Mouse (Mus musculus) left cerebral cortex, adult 11 months (tissue): Measurements from ENCODE around the gene Atp2c2.

Source experiments
- DNase-seq: peaks from one replicate; pipeline ENCODE4 v3.0.0; 2022; ENCODE audit warnings: low spot score

The Atp2c2 gene

DNA sequence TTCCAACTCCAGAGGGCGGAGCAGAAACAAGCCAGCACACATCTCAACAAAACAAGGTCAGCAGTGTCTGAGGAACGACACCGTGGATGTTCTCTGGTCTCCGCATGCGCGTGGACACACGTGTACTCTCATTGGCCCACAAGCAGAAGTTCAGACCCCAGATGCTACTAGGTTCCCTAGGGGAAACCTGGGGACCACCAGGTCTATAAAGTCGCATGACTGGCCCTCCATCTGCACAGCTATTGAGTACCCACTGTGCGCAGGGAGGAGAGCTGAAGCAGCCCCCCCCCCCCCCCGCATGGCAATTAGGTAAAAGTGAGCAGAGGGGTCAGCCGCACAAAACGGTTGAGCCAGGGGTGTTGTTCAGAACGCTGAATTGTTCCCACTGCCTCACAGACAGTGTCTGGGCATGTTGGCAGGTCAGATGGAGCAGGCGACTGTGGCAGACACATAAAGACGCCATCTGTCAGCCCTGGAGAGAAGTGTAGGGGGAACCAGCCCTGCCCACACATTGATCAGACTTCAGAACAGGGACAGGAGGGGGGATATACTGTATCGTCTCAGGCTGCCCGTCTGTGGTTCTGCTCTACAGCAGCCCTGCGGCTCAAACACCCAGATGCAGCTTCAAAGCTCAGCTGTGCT, 86.1 kb downstream of the Atp2c2 start:
- DNase-seq = no peak

DNA sequence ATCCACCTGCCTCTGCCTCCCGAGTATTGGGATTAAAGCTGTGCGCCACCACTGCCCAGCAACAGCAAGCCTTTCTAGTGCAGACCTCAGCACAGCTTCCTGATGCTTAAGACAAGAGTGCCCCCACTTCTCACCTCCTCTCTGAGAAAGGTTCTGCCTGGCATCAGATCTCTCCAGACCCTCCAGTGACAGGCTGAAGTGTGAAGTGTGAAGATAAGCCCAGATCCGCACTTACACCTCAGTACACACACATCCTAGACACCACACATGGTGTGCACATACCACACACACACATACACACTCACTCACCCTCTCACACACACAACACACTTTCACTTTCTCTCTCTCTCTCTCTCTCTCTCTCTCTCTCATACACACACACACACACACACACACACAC, 87.1 kb downstream of the Atp2c2 start:
- DNase-seq = no peak

DNA sequence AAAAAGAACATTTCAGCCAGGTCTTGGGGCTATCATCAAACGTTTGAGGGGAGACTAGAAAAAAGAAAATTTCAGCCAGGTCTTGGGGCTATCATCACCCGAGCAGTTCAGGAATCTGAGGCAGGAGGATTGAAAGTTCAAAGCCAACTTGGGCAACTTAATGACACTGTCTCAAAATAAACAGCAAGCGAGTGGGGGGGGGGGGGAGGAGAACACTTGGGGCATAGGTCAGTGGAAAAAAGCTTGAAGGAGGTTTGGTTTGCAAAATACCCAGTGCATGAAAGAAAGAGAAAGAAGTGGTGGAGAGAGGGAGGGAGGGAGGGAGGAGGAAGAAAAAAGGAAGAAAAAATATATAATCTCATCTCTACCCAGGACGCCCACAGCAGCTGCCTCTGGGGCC, 87.5 kb downstream of the Atp2c2 start:
- no peak for DNase-seq

DNA sequence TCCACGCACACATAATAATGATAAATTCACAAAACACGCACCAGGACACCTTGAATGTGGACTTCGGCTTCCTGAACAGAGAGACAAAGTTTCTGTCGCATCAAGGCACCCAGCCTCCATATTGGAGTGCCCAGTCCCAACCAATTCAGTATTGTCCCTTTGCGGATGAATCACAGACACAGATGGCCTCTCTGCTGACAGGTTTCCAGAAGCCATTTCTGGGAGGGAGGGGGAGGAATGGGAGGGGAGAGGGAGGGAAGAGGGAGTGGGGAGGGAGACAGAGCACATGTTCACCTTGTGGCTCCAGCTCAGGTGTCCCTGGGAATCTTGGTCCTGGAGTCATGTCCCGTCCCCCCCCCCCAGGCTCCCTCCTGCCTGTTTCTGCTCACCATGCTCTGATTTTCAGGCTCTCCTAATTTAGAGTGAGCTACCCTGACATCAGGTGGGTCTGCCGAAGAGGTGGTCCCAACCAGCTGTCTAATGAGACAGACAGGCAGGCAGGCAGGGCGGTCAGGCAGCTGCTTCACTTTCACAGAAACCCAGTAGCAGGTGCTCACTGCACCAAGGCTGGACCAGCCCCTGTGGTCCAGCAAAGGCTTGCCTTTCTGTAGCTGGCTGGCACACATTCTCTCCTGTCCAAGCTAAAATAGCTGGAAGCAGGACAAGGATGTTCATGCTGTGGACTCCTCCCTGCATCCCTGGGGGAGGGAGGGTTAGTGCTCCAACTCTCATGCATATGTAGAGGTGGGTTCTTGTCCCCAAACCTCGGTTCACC, 89.0 kb downstream of the Atp2c2 start:
- no peak for DNase-seq

DNA sequence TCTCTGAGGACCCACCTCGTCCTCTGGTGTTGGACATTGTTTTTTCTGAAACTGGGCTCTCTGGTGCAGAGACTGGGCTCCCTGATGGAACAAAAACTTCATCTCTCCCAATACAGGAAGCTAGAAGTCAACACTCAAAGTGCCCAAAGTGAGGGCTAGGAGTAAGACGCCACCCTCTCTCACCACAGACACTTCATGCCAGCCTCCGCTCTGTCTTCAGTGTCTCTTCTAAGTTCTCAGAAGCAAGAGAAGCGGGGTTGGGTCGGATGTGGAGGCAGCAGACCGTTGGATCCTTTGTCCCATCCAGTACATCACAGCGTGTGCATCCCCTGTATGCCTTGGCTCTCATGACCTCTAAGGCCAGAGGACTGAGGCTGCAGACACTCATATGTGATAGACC, 89.8 kb downstream of the Atp2c2 start:
- no peak for DNase-seq

DNA sequence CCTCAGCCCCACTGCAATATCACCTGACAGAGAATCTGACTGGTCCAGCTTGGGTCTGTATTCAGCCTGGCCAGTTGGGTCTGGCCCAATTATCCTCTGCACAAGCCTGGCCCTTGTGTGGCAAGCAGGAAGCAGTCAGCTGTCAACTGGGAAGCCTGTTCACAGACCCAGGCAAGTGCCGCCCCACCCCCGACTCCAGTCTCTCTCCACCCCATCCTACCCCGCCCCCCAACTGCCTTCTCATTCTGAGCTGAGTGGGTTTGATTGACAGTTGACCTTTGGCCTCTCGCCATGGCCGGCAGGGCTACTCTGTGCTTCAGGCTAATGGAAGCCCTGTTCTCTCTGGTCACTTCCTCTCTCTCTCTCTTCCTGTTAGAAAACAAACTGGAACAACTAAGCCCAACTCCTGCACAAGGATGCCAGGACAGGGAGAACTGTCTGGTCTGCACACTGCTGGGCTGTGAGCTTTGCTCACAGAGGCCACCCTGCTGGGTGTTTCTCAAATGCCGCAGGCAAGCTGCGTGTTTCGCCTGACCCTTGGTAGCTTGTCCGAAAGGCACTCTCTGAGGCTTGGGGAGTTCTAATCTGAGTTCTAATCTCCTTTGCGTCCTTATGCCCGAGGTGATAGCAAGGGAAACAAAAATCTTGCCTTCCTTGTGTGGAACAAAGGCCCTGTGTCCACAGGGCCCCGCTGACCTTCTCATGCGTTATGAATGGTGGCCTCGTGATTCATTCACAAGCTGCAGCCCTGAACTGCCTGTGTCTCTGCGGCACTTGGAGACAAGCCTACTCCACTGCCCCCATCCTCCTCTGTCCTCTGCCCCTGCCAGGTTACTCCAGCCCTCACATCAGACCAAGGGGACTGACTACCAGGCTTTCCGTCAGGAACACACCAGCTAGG, 92.2 kb downstream of the Atp2c2 start:
- DNase-seq = no peak

DNA sequence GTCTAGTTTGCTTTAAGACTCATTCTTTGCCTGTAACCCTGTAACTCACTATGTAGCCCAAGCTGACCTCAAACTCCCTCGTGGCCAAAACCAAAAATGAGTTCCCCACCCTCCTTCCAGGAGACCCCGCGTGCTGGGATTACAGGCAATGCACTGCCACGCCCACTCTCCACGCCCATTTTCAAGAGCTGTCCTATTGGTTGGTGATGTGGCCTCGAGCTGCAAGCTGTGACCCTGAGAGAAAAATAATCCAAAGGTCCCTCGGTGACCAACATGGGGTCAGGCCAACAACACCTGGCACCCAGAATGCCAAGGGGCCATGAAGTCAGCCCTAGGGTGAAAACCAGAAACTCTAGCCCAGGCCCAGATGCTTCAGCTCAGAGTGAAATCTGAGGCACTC, 94.9 kb downstream of the Atp2c2 start:
- no peak for DNase-seq

DNA sequence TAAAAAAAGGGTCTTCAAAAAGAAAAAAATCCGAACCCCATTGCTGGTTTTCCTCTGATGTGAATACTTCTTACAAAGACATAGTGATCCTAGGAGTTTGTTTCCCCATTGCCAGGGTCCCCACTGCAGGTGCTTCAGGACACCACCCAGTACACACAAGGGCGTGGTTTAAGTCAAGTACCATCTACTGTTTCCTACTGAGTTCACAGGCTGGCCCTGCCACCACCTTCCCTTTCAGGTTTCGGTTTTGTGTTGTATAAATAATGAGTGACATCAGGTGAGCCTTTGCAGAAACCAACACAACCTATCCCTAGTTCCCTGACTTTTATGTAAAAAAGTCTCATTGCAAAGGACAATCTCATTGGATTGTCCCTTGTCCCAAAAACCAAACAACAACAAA, 95.8 kb downstream of the Atp2c2 start:
- no peak for DNase-seq

DNA sequence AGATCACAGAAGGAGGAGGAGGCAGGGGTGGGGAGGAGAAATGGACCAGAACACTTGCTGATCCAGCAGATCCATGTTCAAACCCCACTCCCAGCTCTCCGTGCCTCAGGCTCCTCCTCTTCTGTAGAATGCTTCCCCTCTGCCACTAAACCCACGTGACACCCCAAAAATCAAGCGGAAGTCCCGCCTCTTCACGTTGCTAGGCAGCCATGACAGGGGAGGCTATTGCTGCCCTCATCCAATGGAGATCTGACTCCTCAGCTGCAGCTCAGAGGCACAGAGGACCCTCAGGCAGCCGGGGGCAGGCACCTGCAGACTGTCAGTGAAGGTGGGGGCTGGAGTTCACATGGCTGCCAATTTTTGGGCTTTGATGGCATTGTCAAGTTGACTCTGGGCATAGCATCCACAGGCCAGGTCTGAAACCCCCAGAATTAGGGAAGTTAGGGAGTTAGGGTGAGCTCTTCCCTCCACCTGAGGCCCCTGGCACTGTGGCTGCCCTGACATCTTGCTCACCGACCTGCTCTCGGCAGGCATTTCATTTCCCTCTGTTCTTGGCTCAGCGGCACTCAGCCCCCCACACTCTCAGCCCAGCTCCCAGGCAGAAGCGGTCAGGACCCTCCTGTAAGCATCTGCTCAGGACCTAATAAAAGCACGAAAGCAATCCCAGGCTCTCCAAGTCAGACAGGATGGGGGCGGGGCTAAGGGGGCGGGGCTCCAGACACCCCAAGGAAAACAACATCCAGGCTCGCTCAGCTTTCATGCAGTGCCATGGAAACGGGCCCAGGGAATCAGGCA, 98.6 kb downstream of the Atp2c2 start:
- DNase-seq = peak; percentile 71

DNA sequence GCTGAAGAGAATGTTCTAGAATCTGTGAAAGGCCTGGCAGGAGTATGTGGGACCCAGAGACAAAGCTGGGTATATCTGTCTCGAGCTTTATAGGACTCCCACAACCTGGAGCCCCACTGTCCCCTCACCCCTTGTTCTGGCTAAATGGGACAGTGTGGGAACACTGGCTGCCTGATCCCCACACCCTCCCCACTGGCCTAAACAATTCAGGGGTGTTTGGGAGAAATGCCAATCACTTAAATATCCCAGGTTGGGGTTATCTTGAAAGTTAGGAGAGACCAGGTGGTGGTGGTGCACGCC, 99.1 kb downstream of the Atp2c2 start:
- DNase-seq = no peak

DNA sequence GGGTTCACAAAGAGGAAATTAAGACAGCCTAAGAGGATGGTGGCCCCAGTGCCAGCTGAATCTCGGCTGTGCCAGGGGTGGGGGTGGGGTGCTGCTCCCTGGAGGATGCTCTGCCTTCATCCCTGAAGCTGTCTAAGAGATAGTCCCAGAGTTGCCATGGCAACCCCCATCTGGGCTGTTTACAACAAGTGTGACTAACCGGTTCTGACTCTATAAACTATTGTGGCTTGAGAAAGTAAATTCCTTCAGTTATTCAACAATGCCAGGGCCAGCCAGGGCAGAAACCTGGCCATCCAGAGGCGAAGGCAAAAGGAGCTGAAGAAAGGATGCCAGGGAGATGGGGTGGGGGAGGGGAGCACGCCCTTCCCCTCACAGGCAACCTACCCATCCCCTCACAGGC, 101.4 kb downstream of the Atp2c2 start:
- DNase-seq = no peak

DNA sequence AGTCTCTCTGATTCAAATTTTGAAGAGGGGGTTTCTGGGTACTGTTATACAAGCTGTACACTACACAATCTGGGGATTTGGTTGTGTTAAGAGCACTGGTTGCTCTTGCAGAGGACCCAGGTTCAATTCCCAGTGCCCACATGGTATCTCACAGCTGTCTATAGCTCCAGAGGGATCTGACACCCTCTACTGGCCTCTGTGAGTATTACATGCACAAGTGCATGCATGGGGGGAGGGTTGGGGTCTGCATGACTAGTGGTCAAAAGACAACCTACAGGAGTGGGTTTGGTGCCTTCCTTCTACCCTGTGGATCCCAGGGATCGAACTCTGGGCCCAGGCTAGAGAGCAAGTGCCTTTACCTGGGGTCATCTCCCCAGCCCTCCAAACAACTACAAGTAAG, 102.8 kb downstream of the Atp2c2 start:
- DNase-seq = no peak

DNA sequence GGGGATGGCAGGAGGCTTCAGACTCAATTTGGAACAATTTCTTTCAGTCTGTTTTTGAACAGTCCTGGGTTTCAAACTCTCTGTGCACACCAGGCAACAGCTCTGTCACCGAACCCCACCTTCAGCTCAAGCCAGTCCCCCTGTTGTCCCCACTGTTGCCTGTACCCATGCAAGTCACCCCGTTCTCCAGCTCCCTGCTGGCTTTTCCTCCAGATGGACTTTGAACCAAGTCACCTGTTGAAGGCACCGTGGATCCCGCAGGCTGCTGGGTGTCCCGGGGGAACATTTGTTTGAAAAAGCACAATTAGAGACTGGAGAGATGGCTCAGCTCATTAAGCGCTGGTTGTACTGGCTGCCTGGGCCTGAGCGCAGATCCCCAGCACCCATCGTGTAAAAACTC, 105.5 kb downstream of the Atp2c2 start:
- DNase-seq = no peak

DNA sequence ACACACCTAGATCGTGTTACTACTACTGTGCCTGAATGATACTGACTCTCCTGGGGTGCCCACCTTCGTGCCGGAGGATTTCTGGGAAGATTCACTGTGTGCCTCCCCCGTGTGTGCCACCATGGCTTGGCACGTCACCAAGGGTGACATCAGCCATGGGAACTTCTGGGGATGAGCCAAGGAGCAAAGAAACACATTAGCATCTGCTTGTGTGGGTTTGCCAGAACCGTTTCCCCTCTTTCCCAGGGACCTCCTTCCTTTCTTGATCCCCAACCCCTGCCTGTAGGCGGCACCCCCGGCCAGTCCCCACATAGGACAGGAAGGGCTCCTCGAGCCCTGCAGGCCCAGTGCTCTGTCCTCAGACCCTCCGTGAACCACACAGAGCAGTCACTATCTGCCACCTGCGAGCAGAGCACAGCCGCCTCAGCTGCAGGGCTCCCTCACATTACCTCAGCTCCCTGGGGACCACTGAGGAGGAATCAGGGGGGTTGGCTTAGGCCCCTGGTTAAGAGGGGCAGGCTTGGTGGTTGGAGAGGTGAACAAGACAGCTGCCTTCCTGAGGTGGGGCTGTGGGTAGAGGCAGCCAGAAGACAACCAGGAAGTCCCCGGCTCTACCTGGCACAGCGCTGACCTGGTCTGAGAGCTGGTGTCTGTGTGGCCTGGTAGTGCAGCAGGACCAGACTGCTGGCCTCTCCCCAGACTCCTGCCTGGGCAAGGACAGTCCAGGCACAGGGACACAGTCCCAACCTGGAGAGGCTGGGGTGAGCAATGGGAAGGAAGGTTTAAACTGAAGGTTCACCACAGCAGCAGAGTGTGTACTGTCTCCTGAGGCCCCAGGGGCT, 106.8 kb downstream of the Atp2c2 start:
- no peak for DNase-seq
